Mouse (Mus musculus) midbrain, embryonic 11.5 days (tissue): ENCODE measurements around the gene Pla2g1b. TPM values are rescaled to one million over a fixed set of nuclear protein-coding genes. Genes with fewer than 3 reads are reported as not detected.
"Not testable (repeated sequence)": the region's sequence is repeated elsewhere in the genome, so short reads cannot be mapped to it uniquely, and the experiment has no call there.

Experiments used
- ATAC-seq: fragments of 200-750 bp; cut with Nextera tagmentation; 2 replicates; pipeline ENCODE4 v1.8.0; 2017; ENCODE audit warnings: moderate TSS enrichment, moderate library complexity; ENCODE audit not compliant: low FRiP score
- DNase-seq: peaks from one replicate; pipeline ENCODE4 v3.0.0; 2015; ENCODE audit warnings: low spot score; ENCODE audit errors: missing footprints
- H3K27ac ChIP-seq: fragments of 300-500 bp; sonication (generic); 2 replicates; pipeline ENCODE4 v1.5.1; 2014; ENCODE audit warnings: low read depth, low read length
- H3K27me3 ChIP-seq: fragments of 300-500 bp; sonication (generic); 2 replicates; pipeline ENCODE4 v1.6.1; 2014; ENCODE audit warnings: mild to moderate bottlenecking, low read length, moderate library complexity, mixed read lengths; ENCODE audit not compliant: control insufficient read depth, insufficient read depth
- H3K36me3 ChIP-seq: fragments of 300-500 bp; sonication (generic); 2 replicates; pipeline ENCODE4 v1.6.1; 2014; ENCODE audit warnings: mild to moderate bottlenecking, low read length, moderate library complexity, mixed read lengths; ENCODE audit not compliant: control insufficient read depth, insufficient read depth
- H3K4me1 ChIP-seq: fragments of 300-500 bp; sonication (generic); 2 replicates; pipeline ENCODE4 v1.6.1; 2014; ENCODE audit warnings: low read length; ENCODE audit not compliant: control insufficient read depth, insufficient read depth
- H3K4me2 ChIP-seq: fragments of 300-500 bp; sonication (generic); 2 replicates; pipeline ENCODE4 v1.6.1; 2014; ENCODE audit warnings: mild to moderate bottlenecking, moderate library complexity
- H3K4me3 ChIP-seq: fragments of 300-500 bp; sonication (generic); 2 replicates; pipeline ENCODE4 v1.5.1; 2014; ENCODE audit warnings: low read depth, low read length
- H3K9ac ChIP-seq: fragments of 300-500 bp; sonication (generic); 2 replicates; pipeline ENCODE4 v1.6.1; 2014; ENCODE audit warnings: low read length
- H3K9me3 ChIP-seq: fragments of 300-500 bp; sonication (generic); 2 replicates; pipeline ENCODE4 v1.6.1; 2016; ENCODE audit warnings: low read length; ENCODE audit not compliant: control insufficient read depth
- WGBS: fragments of 180-500 bp; shearing (Covaris S2); extraction: QIAGEN DNeasy Blood & Tissue Kit; methylation state at CpG from one replicate; pipeline ENCODE4 v1.1.7; 2014; 5-methylcytosine and 5-hydroxymethylcytosine counted together
- polyA plus RNA-seq: library from polyadenylated mRNA; unstranded; fragments of >200 nt; fragmentation: Nextera tagmentation; extraction: Ambion mirVana; gene quantifications from 2 replicates; pipeline ENCODE4 v1.2.1, GENCODE M21; 2014

The Pla2g1b gene
- polyA plus RNA-seq, 1 experiment from 2014 or later = not detected

DNA sequence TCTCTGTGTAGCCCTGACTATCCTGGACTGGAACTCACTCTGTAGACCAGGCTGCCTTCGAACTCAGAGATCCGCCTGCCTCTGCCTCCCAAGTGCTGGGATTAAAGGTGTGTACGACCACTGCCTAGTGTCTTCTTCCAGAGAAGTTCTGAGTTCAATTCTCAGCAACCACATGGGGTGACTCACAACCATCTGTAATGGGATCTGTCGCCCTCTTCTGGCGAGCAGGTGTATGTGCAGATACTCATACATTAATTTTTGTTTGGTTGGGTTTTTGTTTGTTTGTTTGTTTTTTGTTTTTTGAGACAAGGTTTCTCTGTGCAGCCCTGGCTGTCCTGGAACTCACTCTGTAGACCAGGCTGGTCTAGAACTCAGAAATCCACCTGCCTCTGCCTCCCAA, 23.4 kb upstream of the Pla2g1b start:
- Histone ChIP-seq H3K36me3 (peaks cover 79% of the 10 kb centered on the region), H3K4me1 (peaks cover 31% of the 10 kb centered on the region)
- not testable (repeated sequence) for DNase-seq, H3K27me3 ChIP-seq, H3K4me3 ChIP-seq, H3K4me2 ChIP-seq, H3K9me3 ChIP-seq, H3K9ac ChIP-seq, ATAC-seq, H3K27ac ChIP-seq
- 68% methylated on average over 5 of the region's 5 CpGs for WGBS

DNA sequence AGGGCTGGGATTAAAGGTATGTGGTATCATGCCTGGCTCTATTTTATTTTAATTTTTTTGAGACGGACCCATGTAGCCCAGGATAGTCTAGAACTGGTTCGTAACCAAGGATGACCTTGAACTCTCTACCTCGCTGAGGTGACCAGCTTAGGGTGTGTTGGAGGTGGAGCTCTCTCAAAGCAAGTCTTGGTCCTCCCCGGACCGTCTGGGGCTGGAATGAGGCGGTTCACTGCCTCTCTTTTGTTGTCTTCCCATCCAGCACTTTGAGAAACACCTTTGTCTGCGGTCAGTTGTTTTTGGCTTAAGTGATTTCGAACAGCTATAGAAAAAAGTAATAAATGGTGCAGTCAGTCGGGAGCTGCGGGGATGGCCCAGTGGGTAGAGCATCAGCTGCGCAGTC, 21.9 kb upstream of the Pla2g1b start:
- Histone ChIP-seq H3K4me3 (no peak overlapping the region), H3K27me3 (no peaks in the 10 kb centered on the region), H3K36me3 (peaks cover 83% of the 10 kb centered on the region)

DNA sequence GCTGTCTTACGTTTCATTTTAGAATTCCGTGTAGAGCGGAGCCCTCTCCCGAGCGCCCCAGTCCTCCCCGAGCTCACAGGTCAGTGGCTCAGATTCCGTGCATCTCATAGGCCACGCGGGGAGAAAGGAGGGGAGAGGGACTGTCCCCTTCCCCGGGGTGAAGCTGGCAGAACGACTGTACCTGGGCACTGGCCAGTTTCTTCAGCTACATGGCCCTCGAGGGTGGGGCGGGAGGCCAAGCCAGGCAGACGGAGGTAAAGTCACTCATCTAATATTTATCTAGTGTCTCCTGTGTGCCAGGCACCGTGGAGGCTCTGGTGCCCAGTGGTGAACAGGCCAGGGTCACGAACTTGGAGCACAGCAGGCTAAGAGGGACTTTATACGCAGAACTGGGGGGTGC, 19.0 kb upstream of the Pla2g1b start:
- H3K4me2 ChIP-seq = no peak overlapping the region
- no peak overlapping the region for H3K4me3 ChIP-seq
- DNase-seq (no peak), ATAC-seq (no peak)
- H3K27me3 ChIP-seq = no peaks in the 10 kb centered on the region
- WGBS = 86% methylated on average over 17 of the region's 17 CpGs
- no peaks in the 10 kb centered on the region for H3K9me3 ChIP-seq
- H3K27ac ChIP-seq = no peak overlapping the region; the same call in 1 of the 2 replicates
- H3K9ac ChIP-seq = no peak overlapping the region
- H3K4me1 ChIP-seq = no peaks in the 10 kb centered on the region; the same call in none of the 2 replicates
- peaks cover 88% of the 10 kb centered on the region for H3K36me3 ChIP-seq

More for the DNA sequence above, 21.9 kb upstream of the Pla2g1b start:
- Histone ChIP-seq H3K4me1 (peaks cover 16% of the 10 kb centered on the region), H3K9ac (no peak overlapping the region), H3K9me3 (no peaks in the 10 kb centered on the region), H3K27ac (no peak overlapping the region), H3K4me2 (no peak overlapping the region)
- WGBS = 78% methylated on average over 11 of the region's 11 CpGs
- no peak for ATAC-seq
- DNase-seq = no peak

DNA sequence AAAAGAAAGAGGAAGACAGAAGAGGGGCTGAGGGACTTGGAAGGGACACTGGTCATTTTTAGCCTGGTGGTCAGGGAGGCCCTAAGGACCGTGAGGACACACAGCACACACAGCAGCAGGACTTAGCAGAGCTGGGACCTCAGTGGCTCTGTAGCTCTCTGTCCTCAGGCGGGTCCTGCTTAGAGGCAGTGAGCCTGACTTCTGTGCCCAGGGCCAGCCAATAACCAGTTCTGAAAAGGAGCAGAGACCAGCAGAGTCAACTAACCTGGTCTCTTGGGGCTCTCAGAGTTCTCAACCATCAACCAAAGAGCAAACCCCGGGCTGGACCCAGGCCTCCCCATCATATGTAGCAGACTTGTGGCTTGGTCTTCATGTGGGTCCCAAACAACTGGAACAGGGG, 16.8 kb upstream of the Pla2g1b start:
- no peak overlapping the region for H3K27ac ChIP-seq
- no peak for ATAC-seq

DNA sequence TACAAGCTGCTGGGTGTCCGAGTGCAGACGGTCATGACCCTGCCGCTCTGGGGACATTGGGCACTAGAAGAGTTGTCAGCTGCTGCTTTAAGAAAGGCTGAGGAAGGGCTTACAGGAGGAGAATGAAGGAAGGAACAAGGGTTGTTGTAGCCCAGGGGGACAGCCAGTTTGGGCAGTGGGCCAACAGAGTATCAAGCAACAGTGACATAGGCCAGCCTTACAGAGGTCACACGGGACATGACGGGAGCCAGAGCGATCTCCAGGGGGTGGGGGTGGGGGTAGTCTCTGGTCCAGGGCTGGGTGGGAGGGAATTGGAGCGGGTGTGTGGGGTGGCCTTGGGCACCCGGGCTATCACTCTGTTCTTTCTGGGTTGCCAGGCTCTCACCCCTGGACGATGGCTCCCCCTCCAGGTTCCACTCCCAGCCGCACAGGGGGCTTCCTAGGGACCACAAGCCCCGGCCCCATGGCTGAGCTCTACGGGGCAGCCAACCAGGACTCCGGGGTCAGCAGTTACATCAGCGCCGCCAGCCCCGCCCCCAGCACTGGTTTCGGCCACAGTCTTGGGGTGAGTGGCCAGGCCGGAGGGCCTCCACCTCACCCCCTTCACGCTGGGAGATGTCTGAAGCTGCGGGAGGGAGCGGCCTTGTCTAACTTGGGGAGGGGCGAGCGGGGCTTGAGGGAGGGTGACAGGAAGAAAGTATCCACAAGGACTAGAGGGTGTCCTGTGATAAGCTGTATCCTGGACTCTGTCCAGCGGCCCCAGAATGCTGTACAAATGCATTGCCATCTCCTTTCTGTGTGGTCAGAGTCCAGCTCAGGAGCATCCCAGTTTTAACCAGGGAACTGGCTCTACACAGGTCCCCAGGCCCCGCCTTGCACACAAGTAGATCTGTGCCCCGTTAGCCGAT, 15.4 kb upstream of the Pla2g1b start:
- Histone ChIP-seq H3K4me3 (no peak overlapping the region), H3K9ac (no peak overlapping the region), H3K9me3 (no peaks in the 10 kb centered on the region), H3K27me3 (no peaks in the 10 kb centered on the region), H3K27ac (peak overlapping the region; percentile 4; the same call in 1 of the 2 replicates), H3K36me3 (peaks cover 67% of the 10 kb centered on the region), H3K4me1 (no peaks in the 10 kb centered on the region; the same call in none of the 2 replicates), H3K4me2 (no peak overlapping the region)
- 92% methylated on average over 27 of the region's 27 CpGs for WGBS
- ATAC-seq (peak; percentile 13; the same call in 1 of the 2 replicates), DNase-seq (no peak)

More for the DNA sequence above, 16.8 kb upstream of the Pla2g1b start:
- Histone ChIP-seq H3K4me2 (no peak overlapping the region), H3K4me3 (no peak overlapping the region), H3K9me3 (no peaks in the 10 kb centered on the region), H3K4me1 (no peaks in the 10 kb centered on the region; the same call in none of the 2 replicates), H3K36me3 (peaks cover 78% of the 10 kb centered on the region), H3K9ac (no peak overlapping the region), H3K27me3 (no peaks in the 10 kb centered on the region)
- WGBS = 92% methylated on average over 3 of the region's 3 CpGs
- DNase-seq = peak; percentile 90

DNA sequence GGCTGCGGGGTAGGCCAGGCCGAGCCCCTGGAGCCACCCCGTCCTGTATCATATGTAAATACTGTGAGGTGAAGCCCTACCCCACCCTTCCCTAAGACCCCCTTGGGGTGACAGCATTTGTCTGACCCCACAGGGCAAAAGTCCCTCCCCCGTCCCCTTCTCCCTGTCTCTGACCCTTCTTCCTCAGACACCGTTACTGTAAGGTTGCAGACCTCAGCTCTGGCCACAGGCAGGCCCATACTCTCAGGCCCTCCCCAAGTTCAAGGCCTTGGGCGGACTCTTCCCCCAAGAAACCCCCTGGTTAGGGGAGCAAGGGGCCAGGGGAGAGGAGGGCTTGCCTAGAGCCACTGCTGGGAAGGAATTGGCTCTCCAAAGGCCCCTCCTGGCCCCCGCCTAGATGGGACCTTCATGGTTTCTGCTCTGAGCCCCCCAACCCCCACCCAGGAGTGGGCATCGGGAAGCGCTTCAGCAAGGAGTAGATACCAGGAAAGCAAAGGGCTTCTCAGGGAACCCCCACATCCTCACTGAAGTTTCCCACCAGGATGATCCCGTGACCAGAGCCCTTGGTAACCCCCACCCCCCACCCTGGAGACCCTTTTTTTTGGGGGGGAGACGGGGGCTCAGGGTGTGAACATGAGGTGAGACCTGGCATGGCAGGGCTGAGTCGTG, 11.5 kb upstream of the Pla2g1b start:
- peaks cover 37% of the 10 kb centered on the region for H3K36me3 ChIP-seq
- no peaks in the 10 kb centered on the region for H3K9me3 ChIP-seq
- WGBS = 84% methylated on average over 12 of the region's 12 CpGs
- peak overlapping the region; percentile 41; the same call in 1 of the 2 replicates for H3K27ac ChIP-seq
- no peaks in the 10 kb centered on the region; the same call in 1 of the 2 replicates for H3K4me1 ChIP-seq
- H3K9ac ChIP-seq = no peak overlapping the region
- DNase-seq = peak; percentile 90
- ATAC-seq = 0 out of 2 replicates have a peak, but pooled peaks have one; percentile 13
- no peak overlapping the region for H3K4me3 ChIP-seq
- H3K27me3 ChIP-seq = no peaks in the 10 kb centered on the region
- no peak overlapping the region for H3K4me2 ChIP-seq

DNA sequence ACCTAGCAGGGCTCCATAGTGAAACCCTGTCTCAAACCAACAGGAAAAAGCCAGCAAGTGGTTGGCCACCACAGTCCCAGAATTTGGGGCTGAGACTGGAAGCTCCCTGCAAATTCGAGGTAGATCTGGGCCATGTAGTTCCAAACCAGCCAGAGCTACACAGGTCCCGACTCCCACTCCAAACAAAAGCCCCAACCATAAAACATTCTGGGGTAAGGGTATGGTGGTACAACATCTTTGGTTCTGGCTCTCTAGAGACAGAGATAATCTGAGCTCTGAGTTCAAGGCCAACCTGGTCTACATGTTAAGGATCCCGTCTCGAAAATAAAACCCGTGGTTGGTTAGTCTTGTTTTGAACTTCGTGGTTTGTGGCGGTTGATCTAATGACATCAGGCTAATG, 10.2 kb upstream of the Pla2g1b start:
- H3K4me2 ChIP-seq = no peak overlapping the region
- H3K27ac ChIP-seq = no peak overlapping the region
- peaks cover 24% of the 10 kb centered on the region for H3K36me3 ChIP-seq
- WGBS = 80% methylated on average over 7 of the region's 7 CpGs
- H3K4me3 ChIP-seq = no peak overlapping the region
- H3K9me3 ChIP-seq = no peaks in the 10 kb centered on the region
- no peaks in the 10 kb centered on the region for H3K27me3 ChIP-seq
- no peaks in the 10 kb centered on the region; the same call in 1 of the 2 replicates for H3K4me1 ChIP-seq
- H3K9ac ChIP-seq = no peak overlapping the region
- DNase-seq (peak; percentile 92), ATAC-seq (no peak)

DNA sequence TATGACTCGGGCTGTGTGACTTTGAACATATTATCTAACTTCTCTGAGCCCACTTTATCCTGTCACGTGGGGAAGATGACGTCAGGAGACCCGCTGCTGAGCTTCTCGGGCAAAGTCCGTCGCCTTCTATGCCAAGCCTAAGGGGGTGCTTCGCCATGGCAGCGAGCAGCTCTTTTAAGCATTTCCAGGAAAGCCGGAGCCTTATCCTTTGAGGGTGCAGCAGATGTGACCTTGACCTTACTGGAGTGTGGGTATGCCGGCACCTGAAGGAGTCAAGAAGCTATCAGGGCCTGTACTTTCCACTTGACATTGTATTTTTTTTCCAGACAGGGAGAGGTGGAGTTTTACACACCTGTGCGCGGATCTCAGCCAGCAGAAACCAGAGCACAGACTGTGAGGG, 7.1 kb upstream of the Pla2g1b start:
- peaks cover 4% of the 10 kb centered on the region; the same call in 1 of the 2 replicates for H3K36me3 ChIP-seq
- H3K9me3 ChIP-seq = no peaks in the 10 kb centered on the region
- H3K27ac ChIP-seq = no peak overlapping the region
- no peak for ATAC-seq
- WGBS = 68% methylated on average over 13 of the region's 13 CpGs
- H3K4me3 ChIP-seq = no peak overlapping the region
- H3K9ac ChIP-seq = no peak overlapping the region
- no peak for DNase-seq
- no peaks in the 10 kb centered on the region for H3K27me3 ChIP-seq
- no peak overlapping the region for H3K4me2 ChIP-seq
- no peaks in the 10 kb centered on the region for H3K4me1 ChIP-seq
